ENCODE assay signal across 8 mouse cellular contexts in genomic region chr14:21750008-21750880, GRCm38 (mm10). TPM values are rescaled to one million over a fixed set of nuclear protein-coding genes. Genes with fewer than 3 reads are reported as not detected.
DNase-seq lines count a peak whose midpoint lies in the region; ATAC-seq lines count a peak whose summit lies in the region.

Samd8 (plus strand) TSS chr14:21750531.

- H3K4me2 ChIP-seq in embryonic facial prominence, embryonic 12.5 days (replicated peaks) = peak within 1 kb of the TSS; percentile 60
- H3K4me2 ChIP-seq in midbrain, embryonic 12.5 days (replicated peaks) = peak within 1 kb of the TSS; percentile 71

- WGBS in embryonic facial prominence, embryonic 12.5 days = 7% methylated on average over 49 of the region's 52 CpGs
- whole genome bisulfite sequencing in limb, embryonic 10.5 days = 7% methylated on average over 52 of the region's 52 CpGs
- 6% methylated on average over 51 of the region's 52 CpGs for WGBS in midbrain, embryonic 12.5 days

- peak within 1 kb of the TSS; percentile 83 for H3K27ac ChIP-seq in embryonic facial prominence, embryonic 12.5 days
- peak within 1 kb of the TSS; percentile 88 for H3K27ac ChIP-seq in limb, embryonic 10.5 days
- peak within 1 kb of the TSS; percentile 84 for H3K27ac ChIP-seq in midbrain, embryonic 12.5 days (replicated peaks)

- H3K9me3 ChIP-seq in embryonic facial prominence, embryonic 12.5 days = no peaks in the 10 kb centered on the region
- H3K9me3 ChIP-seq in limb, embryonic 10.5 days (replicated peaks) = no peaks in the 10 kb centered on the region
- no peaks in the 10 kb centered on the region for H3K9me3 ChIP-seq in midbrain, embryonic 12.5 days

- peak; percentile 74 for ATAC-seq in embryonic facial prominence, embryonic 12.5 days (ENCODE audit: insufficient number of reproducible peaks, insufficient read depth, low FRiP score, low TSS enrichment)
- ATAC-seq in midbrain, embryonic 12.5 days (ENCODE audit: low FRiP score, low read depth) = peak; percentile 88

- H3K36me3 ChIP-seq in embryonic facial prominence, embryonic 12.5 days = no peaks in the 10 kb centered on the region
- H3K36me3 ChIP-seq in limb, embryonic 10.5 days = no peaks in the 10 kb centered on the region
- no peaks in the 10 kb centered on the region for H3K36me3 ChIP-seq in midbrain, embryonic 12.5 days

- peak; percentile 68 for DNase-seq in 3T3-L1 (ENCODE audit: low read depth, low spot score)
- peak; percentile 91 to 93 for DNase-seq in adrenal gland, postnatal 36 days
- peak; percentile 99 for DNase-seq in heart, adult 11 months
- peak; percentile 79 for DNase-seq in kidney, adult 11 months
- DNase-seq in limb, embryonic 10.5 days (ENCODE audit: low spot score) = peak; percentile 94
- DNase-seq in skeletal muscle tissue, adult 2 months (ENCODE audit: low read depth, low spot score) = peak; percentile 88

- peak within 1 kb of the TSS; percentile 91 for H3K4me3 ChIP-seq in embryonic facial prominence, embryonic 12.5 days
- peak within 1 kb of the TSS; percentile 96 for H3K4me3 ChIP-seq in limb, embryonic 10.5 days
- H3K4me3 ChIP-seq in midbrain, embryonic 12.5 days = peak within 1 kb of the TSS; percentile 77

- H3K4me1 ChIP-seq in embryonic facial prominence, embryonic 12.5 days = peaks cover 8% of the 10 kb centered on the region; the same call in 1 of the 2 replicates
- H3K4me1 ChIP-seq in limb, embryonic 10.5 days = peaks cover 37% of the 10 kb centered on the region
- H3K4me1 ChIP-seq in midbrain, embryonic 12.5 days = peaks cover 16% of the 10 kb centered on the region

- H3K9ac ChIP-seq in embryonic facial prominence, embryonic 12.5 days = peak within 1 kb of the TSS; percentile 86
- peak within 1 kb of the TSS; percentile 87 for H3K9ac ChIP-seq in midbrain, embryonic 12.5 days (replicated peaks)

- no peaks in the 10 kb centered on the region for H3K27me3 ChIP-seq in embryonic facial prominence, embryonic 12.5 days
- no peaks in the 10 kb centered on the region for H3K27me3 ChIP-seq in limb, embryonic 10.5 days (ENCODE audit: low read depth, poor library complexity, severe bottlenecking)
- H3K27me3 ChIP-seq in midbrain, embryonic 12.5 days = no peaks in the 10 kb centered on the region

RNA-seq across cellular contexts. Expression of gene Samd8, which starts in this region (rescaled TPM):
- total RNA-seq in adrenal gland, postnatal 36 days (2021) = 10 to 100 TPM; 49.9 to 60.7 TPM
- polyA plus RNA-seq in embryonic facial prominence, embryonic 12.5 days (2016; fragmentation: Nextera tagmentation; extraction: Ambion mirVana) = 12.8 and 13.8 TPM in 2 replicates
- polyA plus RNA-seq in limb, embryonic 10.5 days (2016; fragmentation: Nextera tagmentation; extraction: Ambion mirVana) = 9.3 and 11.7 TPM in 2 replicates
- polyA plus RNA-seq in midbrain, embryonic 12.5 days (2016; fragmentation: Nextera tagmentation; extraction: Ambion mirVana) = 14.3 and 15.4 TPM in 2 replicates

Comparison
In these comparisons a context has a peak if more than half of its experiments do, and no peak if none do; other contexts are left out.
1. Peak in every context shown above with its lines: DNase-seq, ATAC-seq, H3K4me3 ChIP-seq and H3K27ac ChIP-seq.